Mouse (Mus musculus): ENCODE data around the gene Srrm2. TPM values are rescaled to one million over a fixed set of nuclear protein-coding genes. Genes with fewer than 3 reads are reported as not detected.

The Srrm2 gene
- polyA plus RNA-seq, 1 experiment from 2014 or later, result 132 TPM

- H3K9ac ChIP-seq (replicated peaks), result no peak overlapping the region
- ATAC-seq (no peak), DNase-seq (no peak)
- H3K9me3 ChIP-seq (ENCODE audit: low read length), result no peaks in the 10 kb centered on the region
- H3K27me3 ChIP-seq (ENCODE audit: insufficient read depth, low read length), result peaks cover 78% of the 10 kb centered on the region
- no peak overlapping the region for H3K27ac ChIP-seq (ENCODE audit: low read depth)
- H3K4me2 ChIP-seq (ENCODE audit: low read depth, low read length), result no peak overlapping the region
- WGBS (ENCODE audit: insufficient replicate concordance), result 28% methylated on average over 8 of the region's 8 CpGs
- H3K4me3 ChIP-seq (ENCODE audit: low read depth, low read length), result no peak overlapping the region
- TF ChIP-seq CTCF (IDR thresholded peaks at IDR 0.05; ENCODE audit: low read depth), result no peak
- TF ChIP-seq EP300 (IDR thresholded peaks at IDR 0.05; ENCODE audit: low read depth), result no peak
- H3K36me3 ChIP-seq (replicated peaks; ENCODE audit: insufficient read depth, low read length), result no peaks in the 10 kb centered on the region
- peaks cover 34% of the 10 kb centered on the region for H3K4me1 ChIP-seq (ENCODE audit: insufficient read depth)
Measured at GRCm38 (mm10) chr17:23744076-23744475, 46.3 kb upstream of the Srrm2 start.

DNA sequence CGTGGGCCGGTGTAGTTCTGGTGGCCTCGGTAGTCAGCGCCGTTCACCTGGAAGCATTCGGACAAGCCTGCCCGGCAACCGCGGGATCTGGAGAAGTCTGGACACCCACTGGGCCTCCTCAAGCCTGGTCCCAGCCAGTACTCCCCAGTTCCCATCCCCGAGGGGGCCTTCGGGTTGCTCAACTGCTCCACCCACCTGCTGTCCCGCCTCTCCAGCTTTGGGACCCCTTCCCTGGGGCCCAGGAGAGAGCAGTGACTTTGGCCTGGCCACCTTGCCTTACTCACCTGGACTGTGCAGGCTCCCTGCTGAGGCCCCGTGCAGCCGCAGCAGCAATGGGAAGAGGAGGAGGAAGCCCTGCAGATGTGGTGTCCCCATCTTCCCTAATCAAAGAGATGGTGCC is 45.7 kb upstream of the Srrm2 start:
- TF ChIP-seq EP300 (IDR thresholded peaks at IDR 0.05; ENCODE audit: low read depth), result no peak
- TF ChIP-seq CTCF (IDR thresholded peaks at IDR 0.05; ENCODE audit: low read depth), result no peak
- peaks cover 73% of the 10 kb centered on the region for H3K27me3 ChIP-seq (ENCODE audit: insufficient read depth, low read length)
- H3K9me3 ChIP-seq (ENCODE audit: low read length), result no peaks in the 10 kb centered on the region
- ATAC-seq (no peak), DNase-seq (no peak)
- H3K27ac ChIP-seq (ENCODE audit: low read depth), result no peak overlapping the region
- no peak overlapping the region for H3K9ac ChIP-seq (replicated peaks)
- no peak overlapping the region for H3K4me3 ChIP-seq (ENCODE audit: low read depth, low read length)
- H3K4me2 ChIP-seq (ENCODE audit: low read depth, low read length), result no peak overlapping the region
- WGBS (ENCODE audit: insufficient replicate concordance), result 8% methylated on average over 14 of the region's 14 CpGs
- H3K4me1 ChIP-seq (ENCODE audit: insufficient read depth), result peaks cover 33% of the 10 kb centered on the region
- H3K36me3 ChIP-seq (replicated peaks; ENCODE audit: insufficient read depth, low read length), result no peaks in the 10 kb centered on the region

GRCm38 (mm10) chr17:23745301-23746251 is 44.8 kb upstream of the Srrm2 start, which contains the start of gene Kremen2:
Kremen2 (minus strand) TSS chr17:23745833.
- no peaks in the 10 kb centered on the region for H3K9me3 ChIP-seq (ENCODE audit: low read length)
- no peak for DNase-seq
- peaks cover 64% of the 10 kb centered on the region for H3K27me3 ChIP-seq (ENCODE audit: insufficient read depth, low read length)

DNA sequence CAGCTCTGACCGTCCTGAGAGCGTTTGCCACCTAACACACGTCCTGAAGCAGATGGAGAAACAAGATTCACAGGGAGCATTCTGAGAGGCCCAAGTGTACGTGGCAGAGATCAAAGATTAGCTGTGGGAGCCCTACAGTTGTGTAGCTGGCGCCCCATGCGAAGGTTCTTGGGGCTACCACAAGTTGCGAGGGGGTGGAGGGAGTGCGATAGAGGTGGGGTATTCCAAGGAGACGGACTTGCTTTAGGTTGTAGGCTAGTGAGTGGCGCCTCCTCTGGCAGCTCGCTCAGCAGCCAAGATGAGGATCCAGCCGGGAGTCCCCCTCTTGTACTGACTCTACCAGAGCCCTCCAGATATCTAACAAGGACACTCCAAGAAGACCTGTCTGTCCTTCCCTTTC is 44.0 kb upstream of the Srrm2 start:
- TF ChIP-seq CTCF (IDR thresholded peaks at IDR 0.05; ENCODE audit: low read depth), result peak; percentile 24; the same call in 1 of the 2 replicates
- TF ChIP-seq EP300 (IDR thresholded peaks at IDR 0.05; ENCODE audit: low read depth), result no peak
- no peak for ATAC-seq
- H3K9ac ChIP-seq (replicated peaks), result no peak overlapping the region
- H3K27me3 ChIP-seq (ENCODE audit: insufficient read depth, low read length), result peaks cover 58% of the 10 kb centered on the region
- peak overlapping the region; percentile 47; the same call in 1 of the 2 replicates for H3K4me2 ChIP-seq (ENCODE audit: low read depth, low read length)
- H3K4me3 ChIP-seq (ENCODE audit: low read depth, low read length), result no peak overlapping the region
- peaks cover 19% of the 10 kb centered on the region for H3K4me1 ChIP-seq (ENCODE audit: insufficient read depth)
- no peak overlapping the region for H3K27ac ChIP-seq (ENCODE audit: low read depth)
- WGBS (ENCODE audit: insufficient replicate concordance), result 15% methylated on average over 12 of the region's 12 CpGs
- H3K36me3 ChIP-seq (replicated peaks; ENCODE audit: insufficient read depth, low read length), result no peaks in the 10 kb centered on the region
- DNase-seq, result no peak
- no peaks in the 10 kb centered on the region for H3K9me3 ChIP-seq (ENCODE audit: low read length)

More at GRCm38 (mm10) chr17:23745301-23746251, 44.8 kb upstream of the Srrm2 start, which contains the start of gene Kremen2:
- Histone ChIP-seq H3K4me3 (ENCODE audit: low read depth, low read length) (peak within 1 kb of the TSS; percentile 30), H3K4me2 (ENCODE audit: low read depth, low read length) (peak within 1 kb of the TSS; percentile 47), H3K27ac (ENCODE audit: low read depth) (no peak within 1 kb of the TSS), H3K9ac (replicated peaks) (no peak within 1 kb of the TSS; the same call in 1 of the 2 replicates), H3K4me1 (ENCODE audit: insufficient read depth) (peaks cover 24% of the 10 kb centered on the region), H3K36me3 (replicated peaks; ENCODE audit: insufficient read depth, low read length) (no peaks in the 10 kb centered on the region)
- WGBS (ENCODE audit: insufficient replicate concordance), result 3% methylated on average over 39 of the region's 45 CpGs
- TF ChIP-seq CTCF (IDR thresholded peaks at IDR 0.05; ENCODE audit: low read depth) (no peak), EP300 (IDR thresholded peaks at IDR 0.05; ENCODE audit: low read depth) (no peak)
- ATAC-seq, result no peak

- Histone ChIP-seq H3K27ac (ENCODE audit: low read depth) (no peak overlapping the region), H3K4me3 (ENCODE audit: low read depth, low read length) (no peak overlapping the region), H3K36me3 (replicated peaks; ENCODE audit: insufficient read depth, low read length) (no peaks in the 10 kb centered on the region), H3K4me2 (ENCODE audit: low read depth, low read length) (no peak overlapping the region), H3K4me1 (ENCODE audit: insufficient read depth) (peaks cover 19% of the 10 kb centered on the region), H3K9ac (replicated peaks) (no peak overlapping the region), H3K27me3 (ENCODE audit: insufficient read depth, low read length) (peaks cover 53% of the 10 kb centered on the region), H3K9me3 (ENCODE audit: low read length) (no peaks in the 10 kb centered on the region)
- WGBS (ENCODE audit: insufficient replicate concordance), result 70% methylated on average over 3 of the region's 3 CpGs
- ATAC-seq (no peak), DNase-seq (no peak)
- no peak for TF ChIP-seq CTCF (IDR thresholded peaks at IDR 0.05; ENCODE audit: low read depth)
- TF ChIP-seq EP300 (IDR thresholded peaks at IDR 0.05; ENCODE audit: low read depth), result no peak
Measured at GRCm38 (mm10) chr17:23746767-23747166, 43.6 kb upstream of the Srrm2 start.

DNA sequence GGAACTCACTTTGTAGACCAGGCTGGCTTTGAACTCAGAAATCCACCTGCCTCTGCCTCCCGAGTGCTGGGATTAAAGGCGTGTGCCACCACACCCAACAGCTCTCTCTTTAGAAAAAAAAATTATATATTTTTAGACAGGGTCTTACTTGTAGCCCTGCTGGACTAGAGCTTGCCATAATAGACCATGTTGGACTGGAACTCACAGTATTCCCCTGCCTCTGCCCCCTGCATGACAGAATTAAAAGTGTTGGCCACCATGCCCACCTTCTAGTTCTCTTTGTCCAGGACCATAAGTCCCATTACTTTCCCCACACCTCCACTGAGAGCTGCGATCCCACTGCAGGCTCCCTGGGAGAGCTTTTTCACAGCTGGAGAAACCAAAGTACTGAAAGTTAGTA is 42.9 kb upstream of the Srrm2 start:
- no peak overlapping the region for H3K9ac ChIP-seq (replicated peaks)
- ATAC-seq (no peak), DNase-seq (no peak)
- WGBS (ENCODE audit: insufficient replicate concordance), result 70% methylated on average over 3 of the region's 3 CpGs
- H3K4me3 ChIP-seq (ENCODE audit: low read depth, low read length), result no peak overlapping the region
- H3K27ac ChIP-seq (ENCODE audit: low read depth), result no peak overlapping the region
- TF ChIP-seq CTCF (IDR thresholded peaks at IDR 0.05; ENCODE audit: low read depth) (no peak), EP300 (IDR thresholded peaks at IDR 0.05; ENCODE audit: low read depth) (no peak)
- H3K36me3 ChIP-seq (replicated peaks; ENCODE audit: insufficient read depth, low read length), result no peaks in the 10 kb centered on the region
- no peak overlapping the region for H3K4me2 ChIP-seq (ENCODE audit: low read depth, low read length)
- H3K4me1 ChIP-seq (ENCODE audit: insufficient read depth), result peaks cover 16% of the 10 kb centered on the region
- no peaks in the 10 kb centered on the region for H3K9me3 ChIP-seq (ENCODE audit: low read length)
- peaks cover 46% of the 10 kb centered on the region for H3K27me3 ChIP-seq (ENCODE audit: insufficient read depth, low read length)

Measured in liver, postnatal 0 days (tissue).